Mouse (Mus musculus) embryo, embryonic 9.5 days (tissue): Measurements from ENCODE around the gene Cenpx.
"Not testable (repeated sequence)": the region's sequence is repeated elsewhere in the genome, so short reads cannot be mapped to it uniquely, and the experiment has no call there.

Experiments
- DNase-seq: peaks from one replicate; pipeline ENCODE4 v3.0.0-alpha.2; 2017; ENCODE audit errors: extremely low spot score

Cenpx gene

GRCm38 (mm10) chr11:120697741-120698140, 15.8 kb downstream of the Cenpx start:
- no peak for DNase-seq

DNA sequence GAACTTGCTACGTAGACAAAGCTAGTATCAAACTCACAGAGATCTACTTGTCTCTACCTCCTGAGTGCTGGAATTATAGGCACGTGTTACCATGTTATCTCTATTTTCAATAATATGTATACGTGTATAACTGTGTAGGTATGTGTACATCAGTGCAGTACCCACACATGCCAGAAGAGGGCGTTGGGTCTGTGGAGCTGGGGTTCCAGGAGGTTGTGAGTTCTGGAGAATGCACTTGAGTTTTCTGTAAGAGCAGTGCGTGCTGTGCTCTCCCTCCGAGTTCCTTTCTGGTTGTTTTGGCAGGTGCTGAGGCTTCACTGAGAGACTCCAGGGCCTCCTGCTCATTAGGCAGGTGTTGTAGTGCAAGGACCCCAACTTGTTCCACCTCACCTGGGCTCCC, 17.0 kb downstream of the Cenpx start:
- no peak for DNase-seq

- no peak for DNase-seq
Observed at GRCm38 (mm10) chr11:120695641-120696040, 17.9 kb downstream of the Cenpx start.

- DNase-seq, result peak; percentile 73
Observed at GRCm38 (mm10) chr11:120695184-120695583, 18.4 kb downstream of the Cenpx start.

- no peak for DNase-seq
Observed at GRCm38 (mm10) chr11:120693461-120693860, 20.1 kb downstream of the Cenpx start.

GRCm38 (mm10) chr11:120692471-120693011, 21.0 kb downstream of the Cenpx start:
- DNase-seq, result no peak

DNA sequence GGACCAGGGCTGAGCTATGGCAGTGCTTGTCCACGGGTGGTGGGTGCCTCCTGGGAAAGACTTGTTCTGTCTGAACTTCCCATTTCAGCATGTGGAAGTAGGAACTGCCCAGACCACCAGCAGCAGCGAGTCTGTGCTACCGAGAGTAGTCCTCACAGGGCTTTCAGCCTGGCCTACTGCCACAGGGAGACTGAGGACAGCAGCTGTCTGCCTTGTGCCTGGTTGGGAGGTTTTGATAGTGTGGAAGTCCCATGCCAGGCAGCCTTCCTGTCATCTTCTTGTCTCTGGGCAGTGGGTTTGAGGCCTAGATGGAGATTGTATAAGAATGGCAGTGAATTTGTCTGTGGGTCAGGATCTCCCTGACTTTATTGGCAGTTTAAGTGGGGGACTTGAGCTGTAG, 24.2 kb downstream of the Cenpx start:
- DNase-seq, result no peak

- DNase-seq, result no peak
Observed at GRCm38 (mm10) chr11:120686650-120687272, 26.8 kb downstream of the Cenpx start.

- no peak for DNase-seq
Observed at GRCm38 (mm10) chr11:120684660-120685059, 28.9 kb downstream of the Cenpx start.

GRCm38 (mm10) chr11:120684086-120684485, 29.5 kb downstream of the Cenpx start:
- DNase-seq, result no peak

GRCm38 (mm10) chr11:120683536-120683935, 30.0 kb downstream of the Cenpx start:
- no peak for DNase-seq

GRCm38 (mm10) chr11:120682683-120683082, 30.9 kb downstream of the Cenpx start:
- DNase-seq, result no peak

DNA sequence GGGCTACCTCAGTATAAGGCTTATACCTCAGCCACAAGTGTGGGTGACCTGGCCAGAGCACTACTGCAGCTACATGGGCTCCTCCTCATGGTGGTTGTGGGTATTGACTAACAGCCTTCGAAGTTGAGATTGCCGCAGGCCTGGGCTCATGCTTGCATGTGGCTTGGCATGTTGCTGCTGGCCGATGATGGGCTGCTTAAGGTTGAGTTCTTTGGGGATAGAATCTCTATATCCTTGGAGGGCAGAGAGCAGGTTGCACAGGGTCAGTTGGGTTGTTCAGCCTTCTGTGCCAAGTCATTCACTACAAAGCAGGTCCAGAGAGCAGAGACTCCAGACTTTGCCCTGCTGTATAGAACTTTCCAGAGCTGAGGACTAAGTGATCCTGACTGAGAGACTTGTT, 33.6 kb downstream of the Cenpx start:
- DNase-seq, result no peak

GRCm38 (mm10) chr11:120676951-120677350, 36.6 kb downstream of the Cenpx start:
- DNase-seq, result no peak

GRCm38 (mm10) chr11:120675875-120676274, 37.7 kb downstream of the Cenpx start:
- DNase-seq, result not testable (repeated sequence)

DNA sequence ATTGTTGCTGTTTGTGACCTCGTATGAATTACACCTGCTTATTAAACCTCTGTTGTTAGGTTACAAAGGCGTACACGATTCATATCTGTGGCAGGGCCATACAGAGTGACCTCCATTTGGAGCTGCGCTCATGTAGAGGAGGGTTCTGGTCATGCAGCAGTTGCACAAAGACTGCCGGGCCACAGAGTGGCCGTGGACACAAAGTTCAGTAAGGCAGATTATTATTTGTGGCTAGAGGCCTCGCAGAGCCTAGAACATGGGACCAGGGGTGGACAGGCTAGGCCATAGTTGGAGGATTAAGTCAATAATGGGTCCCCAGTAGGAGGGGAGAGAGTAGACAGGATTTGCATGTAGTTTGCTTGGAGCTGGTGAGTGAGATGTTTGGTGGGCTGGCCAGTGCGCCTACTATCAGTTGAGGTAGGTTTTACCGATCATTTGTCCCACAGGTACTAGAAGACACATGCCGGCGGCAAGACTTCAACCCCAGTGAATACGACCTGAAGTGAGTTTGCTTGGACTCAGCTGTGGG, 39.9 kb downstream of the Cenpx start:
- no peak for DNase-seq

GRCm38 (mm10) chr11:120672687-120673593, 40.6 kb downstream of the Cenpx start, which contains the start of gene Aspscr1:
TSS of gene Aspscr1 (plus strand) at chr11:120672973.
- peak; percentile 95 for DNase-seq

DNA sequence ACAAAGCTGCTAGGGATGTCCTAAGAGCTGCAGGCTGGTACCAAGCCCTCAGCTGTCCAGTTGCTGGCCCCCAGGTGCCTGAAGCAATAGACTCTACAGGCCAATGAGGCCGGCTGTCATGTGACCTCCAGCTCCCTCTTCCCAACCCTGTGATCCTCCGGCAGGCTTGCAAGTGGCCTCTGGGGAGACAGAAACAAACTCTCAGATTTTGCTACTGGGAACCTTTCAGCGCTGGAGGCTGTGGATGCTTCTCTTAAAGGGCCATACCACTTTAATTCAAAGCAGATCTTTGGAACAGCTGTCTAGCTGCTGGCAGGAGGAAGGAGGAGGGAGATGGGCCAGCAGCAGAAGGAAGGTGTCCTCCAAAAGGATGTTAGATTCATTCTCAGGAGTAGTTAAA, 46.9 kb downstream of the Cenpx start:
- DNase-seq, result no peak

DNA sequence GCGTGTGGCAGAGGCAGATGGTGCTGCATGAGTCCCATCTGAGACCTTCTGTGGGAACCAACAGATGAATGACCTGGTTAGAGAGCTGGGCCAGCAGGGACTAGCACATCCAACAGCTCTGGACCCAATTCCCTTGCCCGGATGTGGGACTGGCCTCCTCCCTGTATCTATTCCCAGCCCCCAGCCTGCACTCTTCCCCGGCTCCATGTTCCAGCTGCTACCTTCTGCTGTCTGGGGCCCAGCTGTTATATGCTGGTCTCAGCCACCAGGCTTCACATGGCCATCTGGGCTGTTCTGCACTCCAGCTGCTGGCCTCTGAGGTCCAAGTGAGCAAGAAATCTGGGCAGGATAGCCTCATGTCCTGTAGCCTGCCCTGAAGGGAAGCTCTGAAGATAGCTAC, 48.1 kb downstream of the Cenpx start:
- DNase-seq, result no peak

DNA sequence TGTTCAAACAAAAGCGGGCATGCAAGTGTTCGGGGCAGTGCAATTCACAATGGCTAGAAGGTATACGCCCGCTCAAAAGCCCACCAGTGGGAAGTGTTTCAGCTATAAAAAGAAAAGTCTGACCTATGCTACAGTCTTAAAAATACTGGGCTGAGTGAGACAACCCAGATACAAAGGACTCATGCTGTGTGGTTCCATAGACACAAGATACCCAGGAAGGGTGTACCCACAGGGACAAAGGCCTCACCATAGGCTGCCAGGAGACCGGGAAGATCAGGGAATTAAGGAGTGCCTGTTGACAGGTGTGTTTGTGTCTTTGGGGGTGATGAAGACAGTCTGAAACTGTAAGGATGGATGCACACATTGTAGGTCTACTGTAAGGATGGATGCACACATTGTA, 49.8 kb downstream of the Cenpx start:
- no peak for DNase-seq

DNA sequence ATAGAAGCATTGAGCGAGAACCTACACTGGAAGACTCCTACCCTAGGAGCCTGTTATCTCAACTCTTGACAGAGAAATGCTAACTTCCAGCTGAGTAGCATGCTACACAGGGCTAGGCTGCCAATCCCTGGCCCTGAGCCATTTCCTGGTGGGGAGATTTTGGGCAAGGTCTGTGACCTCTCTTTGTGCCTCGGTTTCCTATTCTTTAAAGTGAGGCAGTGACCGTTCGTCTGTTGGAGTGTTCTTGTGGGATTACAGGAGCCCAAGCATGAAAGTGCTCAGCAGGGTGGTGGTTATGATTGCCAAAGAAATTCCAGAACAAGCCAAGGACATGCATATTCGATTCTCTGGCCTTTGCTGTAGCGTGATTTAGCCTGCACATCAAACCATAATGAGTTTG, 50.8 kb downstream of the Cenpx start:
- DNase-seq, result no peak

DNA sequence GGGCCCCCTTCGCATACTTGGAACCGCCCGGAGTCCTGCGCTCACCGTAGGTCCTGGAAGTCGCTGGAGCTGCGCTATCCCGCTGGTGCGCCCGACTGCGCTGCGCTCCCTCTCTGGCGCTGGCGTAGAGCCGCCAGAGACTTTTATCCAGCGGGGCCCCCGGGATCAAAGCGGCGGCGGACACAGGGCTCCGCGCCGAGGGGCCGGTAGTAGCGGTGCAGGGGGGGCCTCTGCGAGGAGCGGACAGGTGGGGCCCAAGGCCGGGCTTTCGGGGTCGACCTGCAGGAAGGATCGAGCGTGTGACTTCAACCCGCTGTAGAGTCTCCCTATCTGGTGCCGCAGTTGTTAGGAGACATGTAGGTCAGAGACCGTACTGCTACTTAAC, 52.5 kb downstream of the Cenpx start, which contains the start of gene Notum:
Gene Notum, minus strand, starts transcription at position 100 of the 385 bp plus-strand sequence.
- peak; percentile 52 for DNase-seq
